Mouse (Mus musculus) bone marrow, adult 2 months (tissue): ENCODE results near the gene Snu13.

Experiments
- CTCF ChIP-seq: fragments of 200-500 bp; IDR thresholded peaks from 2 replicates; pipeline ENCODE4 v1.5.1; 2011; ENCODE audit warnings: low read length, control low read depth; ENCODE audit not compliant: control insufficient read depth, insufficient read depth
- POLR2A ChIP-seq: fragments of 200-500 bp; IDR thresholded peaks from 2 replicates; pipeline ENCODE4 v1.6.1; 2011; ENCODE audit warnings: low read depth, mild to moderate bottlenecking, control low read depth, low read length, borderline replicate concordance; ENCODE audit not compliant: control insufficient read depth

DNA sequence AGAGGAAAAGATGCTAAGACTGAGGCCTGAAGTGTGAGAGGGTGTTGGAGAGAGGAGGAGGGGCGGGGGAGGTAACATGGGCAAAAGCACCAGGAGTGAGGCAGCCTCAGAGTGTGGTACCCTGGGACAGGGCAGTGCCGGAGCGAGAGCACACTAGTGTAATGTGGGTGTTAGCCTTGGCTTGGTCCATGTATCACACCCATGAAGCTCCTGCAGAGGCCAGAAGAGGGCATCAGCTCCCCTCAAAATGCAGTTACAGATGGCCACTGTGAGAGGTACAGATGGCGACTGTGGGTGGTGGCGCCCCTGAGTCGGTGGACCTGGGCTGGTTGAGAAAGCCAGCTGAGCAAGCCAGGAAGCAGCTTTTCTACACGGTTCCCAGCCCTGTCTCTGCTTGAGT lies 33.8 kb upstream of the Snu13 start:
- TF ChIP-seq POLR2A (no peak), CTCF (peak; percentile 54)
